In the genomic region with DNA sequence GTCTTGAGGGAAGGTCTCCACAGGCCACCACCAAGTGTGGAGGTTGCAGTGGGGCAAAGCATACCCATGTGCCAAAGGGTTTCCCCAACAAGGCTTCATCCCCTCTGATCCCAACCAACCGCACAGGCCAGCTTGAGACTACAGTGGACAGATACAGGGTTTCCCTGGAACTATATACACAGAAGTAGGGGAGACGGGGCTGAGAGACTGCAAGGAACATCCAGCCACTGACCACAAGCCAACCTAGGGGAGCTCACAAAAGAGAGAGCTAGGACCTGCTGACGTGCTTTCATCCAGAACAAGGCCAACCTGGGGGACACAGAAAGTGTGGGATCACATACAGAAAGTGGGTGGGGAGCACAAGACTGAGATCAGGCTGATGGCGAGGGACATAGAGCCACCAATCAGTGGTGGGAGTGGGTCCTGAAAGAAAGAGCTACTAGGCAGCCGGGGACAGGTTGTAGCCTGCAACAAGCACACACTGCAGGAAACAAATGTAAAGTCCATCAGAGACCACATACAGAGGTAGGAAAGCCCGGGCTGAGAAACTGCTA, we compare ENCODE assay signal across 8 mouse cellular contexts. TPM values are rescaled to one million over a fixed set of nuclear protein-coding genes. Genes with fewer than 3 reads are reported as not detected.
DNase-seq lines count a peak whose midpoint lies in the region; ATAC-seq lines count a peak whose summit lies in the region.

No protein-coding gene starts in this region.

- H3K27me3 ChIP-seq in lung, embryonic 15.5 days, result no peaks in the 10 kb centered on the region
- no peaks in the 10 kb centered on the region for H3K27me3 ChIP-seq in embryonic facial prominence, embryonic 13.5 days
- H3K27me3 ChIP-seq in intestine, embryonic 14.5 days (replicated peaks; ENCODE audit: control insufficient read depth, insufficient read depth, low read length), result no peaks in the 10 kb centered on the region
- H3K27me3 ChIP-seq in neural tube, embryonic 13.5 days, result no peaks in the 10 kb centered on the region

- H3K27ac ChIP-seq in lung, embryonic 15.5 days, result peak overlapping the region; percentile 98
- H3K27ac ChIP-seq in embryonic facial prominence, embryonic 13.5 days, result peak overlapping the region; percentile 98
- H3K27ac ChIP-seq in intestine, embryonic 14.5 days (ENCODE audit: low read depth), result peak overlapping the region; percentile 52
- H3K27ac ChIP-seq in neural tube, embryonic 13.5 days (replicated peaks), result peak overlapping the region; percentile 88

- no peak for DNase-seq in lung, postnatal 14 days
- DNase-seq in intestine, embryonic 14.5 days (ENCODE audit: low spot score), result peak; percentile 67
- DNase-seq in urinary bladder, postnatal 25 days (ENCODE audit: low spot score), result no peak
- no peak for DNase-seq in thymus, postnatal 25 days
- DNase-seq in layer of hippocampus, adult 18-20 months (ENCODE audit: low spot score in 2 of 2), result no peak

- peak overlapping the region; percentile 77 for H3K4me2 ChIP-seq in lung, embryonic 15.5 days
- H3K4me2 ChIP-seq in embryonic facial prominence, embryonic 13.5 days, result peak overlapping the region; percentile 91
- H3K4me2 ChIP-seq in intestine, embryonic 14.5 days (ENCODE audit: low read length), result peak overlapping the region; percentile 89
- peak overlapping the region; percentile 86 for H3K4me2 ChIP-seq in neural tube, embryonic 13.5 days

- H3K9ac ChIP-seq in lung, embryonic 15.5 days, result peak overlapping the region; percentile 87
- H3K9ac ChIP-seq in embryonic facial prominence, embryonic 13.5 days, result peak overlapping the region; percentile 94
- peak overlapping the region; percentile 91 for H3K9ac ChIP-seq in intestine, embryonic 14.5 days (ENCODE audit: low read length)
- H3K9ac ChIP-seq in neural tube, embryonic 13.5 days, result peak overlapping the region; percentile 98

- peaks cover 61% of the 10 kb centered on the region for H3K4me1 ChIP-seq in lung, embryonic 15.5 days
- H3K4me1 ChIP-seq in embryonic facial prominence, embryonic 13.5 days, result peaks cover 60% of the 10 kb centered on the region
- H3K4me1 ChIP-seq in intestine, embryonic 14.5 days (replicated peaks; ENCODE audit: control insufficient read depth, insufficient read depth, low read length), result peaks cover 43% of the 10 kb centered on the region
- peaks cover 81% of the 10 kb centered on the region for H3K4me1 ChIP-seq in neural tube, embryonic 13.5 days (replicated peaks)

- H3K4me3 ChIP-seq in lung, embryonic 15.5 days, result peak overlapping the region; percentile 90
- peak overlapping the region; percentile 71 for H3K4me3 ChIP-seq in embryonic facial prominence, embryonic 13.5 days
- H3K4me3 ChIP-seq in intestine, embryonic 14.5 days (ENCODE audit: low read depth, low read length), result peak overlapping the region; percentile 73
- H3K4me3 ChIP-seq in neural tube, embryonic 13.5 days, result peak overlapping the region; percentile 99

- 10% methylated on average over 6 of the region's 6 CpGs for WGBS in lung, embryonic 15.5 days
- 15% methylated on average over 6 of the region's 6 CpGs for WGBS in embryonic facial prominence, embryonic 13.5 days
- 12% methylated on average over 6 of the region's 6 CpGs for WGBS in intestine, embryonic 14.5 days
- 25% methylated on average over 6 of the region's 6 CpGs for WGBS in neural tube, embryonic 13.5 days

- H3K9me3 ChIP-seq in lung, embryonic 15.5 days, result no peaks in the 10 kb centered on the region
- H3K9me3 ChIP-seq in embryonic facial prominence, embryonic 13.5 days, result no peaks in the 10 kb centered on the region
- no peaks in the 10 kb centered on the region for H3K9me3 ChIP-seq in intestine, embryonic 14.5 days (ENCODE audit: control insufficient read depth, low read length)
- H3K9me3 ChIP-seq in neural tube, embryonic 13.5 days, result no peaks in the 10 kb centered on the region

- no peak for ATAC-seq in lung, embryonic 15.5 days (ENCODE audit: borderline replicate concordance, extremely low read depth, low FRiP score, low TSS enrichment)
- no peak for ATAC-seq in embryonic facial prominence, embryonic 13.5 days (ENCODE audit: insufficient number of reproducible peaks, insufficient read depth, low FRiP score, low TSS enrichment, low read depth)
- no peak for ATAC-seq in intestine, embryonic 14.5 days (replicated peaks; ENCODE audit: low FRiP score, low TSS enrichment, low read depth)
- ATAC-seq in neural tube, embryonic 13.5 days (ENCODE audit: low read depth), result no peak

- peaks cover 26% of the 10 kb centered on the region for H3K36me3 ChIP-seq in lung, embryonic 15.5 days
- peaks cover 41% of the 10 kb centered on the region for H3K36me3 ChIP-seq in embryonic facial prominence, embryonic 13.5 days
- H3K36me3 ChIP-seq in intestine, embryonic 14.5 days (ENCODE audit: control insufficient read depth, insufficient read depth, low read length), result peaks cover 32% of the 10 kb centered on the region
- H3K36me3 ChIP-seq in neural tube, embryonic 13.5 days, result peaks cover 28% of the 10 kb centered on the region

RNA-seq across cellular contexts. Expression of gene Mknk2, which starts 3.0 kb away (rescaled TPM):
- 99.8 and 104 TPM in 2 replicates for polyA plus RNA-seq in lung, embryonic 15.5 days (2015; fragmentation: Nextera tagmentation; extraction: Ambion mirVana)
- polyA plus RNA-seq in embryonic facial prominence, embryonic 13.5 days (2015; fragmentation: Nextera tagmentation; extraction: Ambion mirVana), result 78.3 and 86.3 TPM in 2 replicates
- polyA plus RNA-seq in intestine, embryonic 14.5 days (2014; fragmentation: Nextera tagmentation; extraction: Ambion mirVana), result 68.2 and 71.1 TPM in 2 replicates
- 61.4 and 63.4 TPM in 2 replicates for polyA plus RNA-seq in neural tube, embryonic 13.5 days (2015; fragmentation: Nextera tagmentation; extraction: Ambion mirVana)
- 10 to 100 TPM; 44.7 to 46.1 TPM for total RNA-seq in layer of hippocampus, adult 18-20 months (2021)

RNA-seq across cellular contexts. Expression of gene Btbd2, which starts 18.1 kb away (rescaled TPM):
- polyA plus RNA-seq in lung, embryonic 15.5 days (2015; fragmentation: Nextera tagmentation; extraction: Ambion mirVana), result 83.0 and 85.2 TPM in 2 replicates
- polyA plus RNA-seq in embryonic facial prominence, embryonic 13.5 days (2015; fragmentation: Nextera tagmentation; extraction: Ambion mirVana), result 76.8 and 82.4 TPM in 2 replicates
- 55.8 and 73.1 TPM in 2 replicates for polyA plus RNA-seq in intestine, embryonic 14.5 days (2014; fragmentation: Nextera tagmentation; extraction: Ambion mirVana)
- polyA plus RNA-seq in neural tube, embryonic 13.5 days (2015; fragmentation: Nextera tagmentation; extraction: Ambion mirVana), result 93.9 and 100.0 TPM in 2 replicates
- total RNA-seq in layer of hippocampus, adult 18-20 months (2021), result 100 to 1,000 TPM; 110 to 114 TPM

RNA-seq across cellular contexts. Expression of gene Mob3a, which starts 26.8 kb away (rescaled TPM):
- polyA plus RNA-seq in lung, embryonic 15.5 days (2015; fragmentation: Nextera tagmentation; extraction: Ambion mirVana), result 44.5 and 44.7 TPM in 2 replicates
- 45.8 and 46.3 TPM in 2 replicates for polyA plus RNA-seq in embryonic facial prominence, embryonic 13.5 days (2015; fragmentation: Nextera tagmentation; extraction: Ambion mirVana)
- 38.6 and 47.1 TPM in 2 replicates for polyA plus RNA-seq in intestine, embryonic 14.5 days (2014; fragmentation: Nextera tagmentation; extraction: Ambion mirVana)
- 46.4 and 55.1 TPM in 2 replicates for polyA plus RNA-seq in neural tube, embryonic 13.5 days (2015; fragmentation: Nextera tagmentation; extraction: Ambion mirVana)
- 10 to 100 TPM; 13.2 to 13.5 TPM for total RNA-seq in layer of hippocampus, adult 18-20 months (2021)

RNA-seq across cellular contexts. Expression of gene Izumo4, which starts 27.1 kb away (rescaled TPM):
- 19.8 and 23.0 TPM in 2 replicates for polyA plus RNA-seq in lung, embryonic 15.5 days (2015; fragmentation: Nextera tagmentation; extraction: Ambion mirVana)
- polyA plus RNA-seq in embryonic facial prominence, embryonic 13.5 days (2015; fragmentation: Nextera tagmentation; extraction: Ambion mirVana), result 24.0 and 29.2 TPM in 2 replicates
- polyA plus RNA-seq in intestine, embryonic 14.5 days (2014; fragmentation: Nextera tagmentation; extraction: Ambion mirVana), result 15.5 and 15.9 TPM in 2 replicates
- polyA plus RNA-seq in neural tube, embryonic 13.5 days (2015; fragmentation: Nextera tagmentation; extraction: Ambion mirVana), result 37.2 and 39.1 TPM in 2 replicates
- 10 to 100 TPM; 52.5 to 54.7 TPM for total RNA-seq in layer of hippocampus, adult 18-20 months (2021)

RNA-seq across cellular contexts. Expression of gene Csnk1g2, which starts 52.3 kb away (rescaled TPM):
- 142 and 152 TPM in 2 replicates for polyA plus RNA-seq in lung, embryonic 15.5 days (2015; fragmentation: Nextera tagmentation; extraction: Ambion mirVana)
- 131 and 169 TPM in 2 replicates for polyA plus RNA-seq in embryonic facial prominence, embryonic 13.5 days (2015; fragmentation: Nextera tagmentation; extraction: Ambion mirVana)
- polyA plus RNA-seq in intestine, embryonic 14.5 days (2014; fragmentation: Nextera tagmentation; extraction: Ambion mirVana), result 66.5 and 116 TPM in 2 replicates
- 98.0 and 110 TPM in 2 replicates for polyA plus RNA-seq in neural tube, embryonic 13.5 days (2015; fragmentation: Nextera tagmentation; extraction: Ambion mirVana)
- 100 to 1,000 TPM; 230 to 247 TPM for total RNA-seq in layer of hippocampus, adult 18-20 months (2021)
